Comparison of ENCODE assay signal across 28 mouse cellular contexts in the genomic region with DNA sequence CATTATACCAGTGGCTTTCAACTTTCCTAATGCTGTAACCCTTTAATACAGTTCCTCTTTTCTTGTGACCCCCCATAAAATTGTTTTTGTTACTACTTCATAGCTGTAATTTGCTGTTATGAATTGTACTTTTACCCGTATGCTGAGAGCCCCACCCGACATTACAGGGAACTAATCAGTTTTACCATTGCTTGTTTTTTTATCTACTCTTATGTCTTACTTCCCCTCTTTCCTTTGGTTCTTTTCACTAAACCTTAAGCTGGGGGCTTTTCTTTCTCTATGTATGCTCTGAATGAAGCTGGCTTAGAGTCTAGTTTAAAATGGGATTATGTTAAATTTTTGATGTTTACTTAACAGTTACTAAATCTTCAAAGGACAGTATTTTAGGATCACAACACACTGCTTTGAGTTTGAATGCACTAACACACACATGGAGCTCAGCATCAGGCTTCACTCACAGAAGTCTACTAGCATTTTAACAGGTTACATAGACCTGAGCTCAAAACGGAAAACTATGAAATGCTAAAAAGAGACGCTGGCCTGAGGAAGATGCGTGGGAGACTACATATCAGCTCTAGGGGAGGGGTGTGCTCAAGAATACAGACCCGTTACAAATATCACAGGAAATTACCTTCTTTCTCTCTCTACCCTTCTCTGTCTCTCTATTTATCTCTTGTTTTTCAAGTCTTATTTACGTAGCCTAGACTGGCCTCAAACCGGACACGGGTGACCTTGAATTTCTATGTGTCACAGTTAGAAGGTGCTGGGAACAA.
DNase-seq lines count a peak whose midpoint lies in the region; ATAC-seq lines count a peak whose summit lies in the region.
"Had no signal": no experiment of that assay in that cellular context is flagged by ENCODE, and none has a peak within 500 bp of the region (broad histone marks: within the 10 kb centered on the region; RNA-seq: fewer than 3 reads in every experiment).

No protein-coding gene starts in this region.

- H3K4me1 ChIP-seq in hindbrain, embryonic 11.5 days (replicated peaks; ENCODE audit: control insufficient read depth, insufficient read depth, low read length): no peaks in the 10 kb centered on the region
- H3K4me1 ChIP-seq: heart, embryonic 10.5 days; liver, embryonic 15.5 days; lung, embryonic 15.5 days; midbrain, embryonic 13.5 days; neural tube, embryonic 15.5 days; stomach, embryonic 15.5 days had no signal

- no peak overlapping the region for H3K4me3 ChIP-seq in hindbrain, embryonic 11.5 days (ENCODE audit: low read depth, low read length)
- H3K4me3 ChIP-seq: erythroblast, embryonic 14.5 days; heart, embryonic 10.5 days; liver, embryonic 15.5 days; lung, embryonic 15.5 days; megakaryocyte, embryonic 14.5 days; midbrain, embryonic 13.5 days; neural tube, embryonic 15.5 days; stomach, embryonic 15.5 days had no signal

- no peaks in the 10 kb centered on the region for H3K27me3 ChIP-seq in hindbrain, embryonic 11.5 days (ENCODE audit: control insufficient read depth, insufficient read depth, low read length)
- H3K27me3 ChIP-seq: liver, embryonic 15.5 days; lung, embryonic 15.5 days; megakaryocyte, embryonic 14.5 days; midbrain, embryonic 13.5 days; neural tube, embryonic 15.5 days; stomach, embryonic 15.5 days had no signal

- no peak for DNase-seq in frontal cortex, adult 2 months (ENCODE audit: extremely low spot score in 1 of 2, low spot score in 1 of 2)
- peak; percentile 21 for DNase-seq in 416B (ENCODE audit: low read depth)
- peak; percentile 67 for DNase-seq in MEL-GATA-1-ER (ENCODE audit: extremely low read depth, low read depth)
- no peak for DNase-seq in spleen, postnatal 14 days (ENCODE audit: low spot score in 2 of 2)
- DNase-seq in hindbrain, embryonic 11.5 days (ENCODE audit: low spot score): no peak
- DNase-seq: adrenal gland, postnatal 14 days; cerebellum, adult 2 months; cerebellum, postnatal 14 days; gastrocnemius, postnatal 25 days; heart, adult 11 months; heart, postnatal 4 days; kidney, adult 18-20 months; kidney, postnatal 4 days; liver; lung, postnatal 36 days; retina, postnatal 1 day; right cerebral cortex, postnatal 14 days had no signal

- H3K4me2 ChIP-seq in hindbrain, embryonic 11.5 days (replicated peaks; ENCODE audit: low read depth, low read length): no peak overlapping the region
- H3K4me2 ChIP-seq: hindbrain, embryonic 14.5 days; liver, embryonic 15.5 days; lung, embryonic 15.5 days; midbrain, embryonic 13.5 days; neural tube, embryonic 15.5 days; stomach, embryonic 15.5 days had no signal

- no peak overlapping the region for H3K9ac ChIP-seq in hindbrain, embryonic 11.5 days (ENCODE audit: low read depth, low read length)
- H3K9ac ChIP-seq: hindbrain, embryonic 14.5 days; liver, embryonic 15.5 days; lung, embryonic 15.5 days; midbrain, embryonic 13.5 days; neural tube, embryonic 15.5 days; stomach, embryonic 15.5 days had no signal

- H3K9me3 ChIP-seq in hindbrain, embryonic 11.5 days (ENCODE audit: control insufficient read depth, low read length): no peaks in the 10 kb centered on the region
- H3K9me3 ChIP-seq: heart, embryonic 10.5 days; liver, embryonic 15.5 days; lung, embryonic 15.5 days; megakaryocyte, embryonic 14.5 days; midbrain, embryonic 13.5 days; neural tube, embryonic 15.5 days; stomach, embryonic 15.5 days had no signal

- WGBS in hindbrain, embryonic 11.5 days: 91% methylated on average over 9 of the region's 9 CpGs

- peak; percentile 41; the same call in 1 of the 2 replicates for ATAC-seq in frontal cortex, adult (ENCODE audit: low TSS enrichment)
- peak; percentile 20; the same call in 1 of the 2 replicates for ATAC-seq in megakaryocyte progenitor cell, adult 5-6 weeks (replicated peaks; ENCODE audit: poor library complexity)
- ATAC-seq in hindbrain, embryonic 11.5 days (ENCODE audit: low FRiP score): no peak
- ATAC-seq: midbrain, embryonic 13.5 days had no signal

- no peak overlapping the region for H3K27ac ChIP-seq in hindbrain, embryonic 11.5 days (ENCODE audit: low read depth, low read length)
- H3K27ac ChIP-seq: heart, embryonic 10.5 days; hindbrain, embryonic 14.5 days; liver, embryonic 15.5 days; lung, embryonic 15.5 days; midbrain, embryonic 13.5 days; neural tube, embryonic 15.5 days; stomach, embryonic 15.5 days had no signal

- H3K36me3 ChIP-seq in hindbrain, embryonic 11.5 days (ENCODE audit: control insufficient read depth, insufficient read depth, low read length): 0 out of 2 replicates have a peak, but pooled peaks cover 4% of the 10 kb centered on the region

Comparison
In these comparisons a context has a peak if more than half of its experiments do, and no peak if none do; other contexts are left out.
1. DNase-seq: peak in 416B (single experiment) and MEL-GATA-1-ER (single experiment); none in frontal cortex, adult 2 months (0 of 2), spleen, postnatal 14 days (0 of 2) and hindbrain, embryonic 11.5 days (single experiment).